Mouse (Mus musculus) spleen, postnatal 10 days (tissue): ENCODE measurements around the gene Gjb3.

Source experiments
- DNase-seq, 2 experiments: peaks; one replicate each; pipeline ENCODE4 v3.0.0; 2021 to 2022; ENCODE audit warnings: low spot score in 2 of 2

Gene Gjb3

GRCm38 (mm10) chr4:127279241-127279640 is 51.4 kb downstream of the Gjb3 start:
- DNase-seq = no peak

GRCm38 (mm10) chr4:127278451-127279001 is 52.1 kb downstream of the Gjb3 start:
- no peak for DNase-seq
